Mouse (Mus musculus) MEL (cell line): ENCODE measurements around the gene Whamm. TPM values are rescaled to one million over a fixed set of nuclear protein-coding genes. Genes with fewer than 3 reads are reported as not detected.

Source experiments
- DNase-seq: peaks from one replicate; pipeline ENCODE4 v3.0.0; 2011; ENCODE audit warnings: low read depth, low spot score
- H3K27ac ChIP-seq: 2 replicates; pipeline ENCODE4 v1.5.1; 2012; ENCODE audit warnings: low read depth, mild to moderate bottlenecking, control low read depth, low read length, moderate library complexity; ENCODE audit not compliant: control insufficient read depth
- H3K27me3 ChIP-seq, 2 experiments: fragments of 150-350 bp in 1 of 2; sonication (generic) in 1 of 2; 2 replicates each; pipeline ENCODE4 v1.6.1; 2012; ENCODE audit warnings: low read length in 2 of 2, mild to moderate bottlenecking in 2 of 2, improper control_type of control experiment in 1 of 2, moderate library complexity in 1 of 2; ENCODE audit not compliant: insufficient read depth in 2 of 2, control insufficient read depth in 1 of 2
- H3K36me3 ChIP-seq, 2 experiments: 2 replicates each; pipeline ENCODE4 v1.6.1; 2012 to 2014; ENCODE audit warnings: low read length in 2 of 2, improper control_type of control experiment in 1 of 2, inconsistent platforms in 1 of 2, mild to moderate bottlenecking in 1 of 2; ENCODE audit not compliant: insufficient read depth in 2 of 2, control insufficient read depth in 1 of 2
- H3K4me1 ChIP-seq, 2 experiments: fragments of 150-350 bp in 1 of 2; sonication (generic) in 1 of 2; 2 replicates each; pipeline ENCODE4 v1.6.1; 2012; ENCODE audit warnings: low read length in 2 of 2, improper control_type of control experiment in 1 of 2, mild to moderate bottlenecking in 1 of 2; ENCODE audit not compliant: insufficient read depth in 2 of 2, control insufficient read depth in 1 of 2
- H3K4me3 ChIP-seq, 2 experiments: fragments of 150-350 bp in 1 of 2; sonication (generic) in 1 of 2; 2 replicates each; pipeline ENCODE4 v1.5.1; 2012; ENCODE audit warnings: low read depth in 2 of 2, low read length in 2 of 2, mild to moderate bottlenecking in 2 of 2, moderate library complexity in 2 of 2, control low read depth in 1 of 2, improper control_type of control experiment in 1 of 2; ENCODE audit not compliant: control insufficient read depth in 1 of 2, insufficient read depth in 1 of 2
- H3K79me2 ChIP-seq: 2 replicates; pipeline ENCODE4 v1.6.1; 2012; ENCODE audit warnings: mild to moderate bottlenecking, low read length, moderate library complexity; ENCODE audit not compliant: control insufficient read depth, poor library complexity, insufficient read depth
- H3K9ac ChIP-seq: 2 replicates; pipeline ENCODE4 v1.6.1; 2012; ENCODE audit warnings: low read depth, mild to moderate bottlenecking, control low read depth, low read length, moderate library complexity; ENCODE audit not compliant: control insufficient read depth, poor library complexity, severe bottlenecking
- H3K9me3 ChIP-seq: fragments of 150-350 bp; sonication (generic); replicated peaks from 2 replicates; pipeline ENCODE4 v1.6.1; 2012; ENCODE audit warnings: mild to moderate bottlenecking, low read length, improper control_type of control experiment, moderate library complexity; ENCODE audit not compliant: insufficient read depth
- CHD1 ChIP-seq: IDR thresholded peaks from 2 replicates; pipeline ENCODE4 v1.6.1; 2012; ENCODE audit warnings: low read depth, mild to moderate bottlenecking, inconsistent platforms, low read length, improper control_type of control experiment
- CTCF ChIP-seq, 3 experiments: IDR thresholded peaks in 2 of 3; conservative IDR thresholded peaks in 1 of 3; 2 replicates each; pipeline ENCODE4 v1.5.1; 2011 to 2012; ENCODE audit warnings: low read length in 3 of 3, low read depth in 2 of 3, mild to moderate bottlenecking in 2 of 3, improper control_type of control experiment in 1 of 3, inconsistent platforms in 1 of 3, mixed read lengths in 1 of 3, moderate library complexity in 1 of 3; ENCODE audit not compliant: control insufficient read depth in 1 of 3, insufficient read depth in 1 of 3, poor library complexity in 1 of 3, severe bottlenecking in 1 of 3
- ELF1 ChIP-seq: IDR thresholded peaks from 2 replicates; pipeline ENCODE4 v1.6.1; 2014; ENCODE audit warnings: low read depth, mild to moderate bottlenecking, inconsistent platforms, low read length, improper control_type of control experiment, moderate library complexity
- GATA1 ChIP-seq: IDR thresholded peaks from 2 replicates; pipeline ENCODE4 v1.6.1; 2011; ENCODE audit warnings: low read depth, low read length, improper control_type of control experiment
- HCFC1 ChIP-seq: IDR thresholded peaks from 2 replicates; pipeline ENCODE4 v1.6.1; 2012; ENCODE audit warnings: low read depth, mild to moderate bottlenecking, inconsistent platforms, low read length, improper control_type of control experiment, moderate library complexity
- MEF2A ChIP-seq: IDR thresholded peaks from 2 replicates; pipeline ENCODE4 v1.6.1; 2014; ENCODE audit warnings: low read depth, mild to moderate bottlenecking, inconsistent platforms, low read length, improper control_type of control experiment; ENCODE audit not compliant: poor library complexity, insufficient replicate concordance, severe bottlenecking; ENCODE audit errors: extremely low read depth
- MXI1 ChIP-seq: IDR thresholded peaks from 2 replicates; pipeline ENCODE4 v1.6.1; 2011; ENCODE audit warnings: mild to moderate bottlenecking, low read depth, low read length, improper control_type of control experiment
- MYB ChIP-seq: IDR thresholded peaks from 2 replicates; pipeline ENCODE4 v1.6.1; 2011; ENCODE audit warnings: mild to moderate bottlenecking, low read depth, low read length, improper control_type of control experiment
- MYC ChIP-seq: IDR thresholded peaks from 2 replicates; pipeline ENCODE4 v1.6.1; 2011; ENCODE audit warnings: low read depth, mild to moderate bottlenecking, low read length, improper control_type of control experiment, moderate library complexity
- NELFE ChIP-seq: IDR thresholded peaks from 2 replicates; pipeline ENCODE4 v1.6.1; 2011; ENCODE audit warnings: low read depth, low read length, improper control_type of control experiment
- RCOR1 ChIP-seq: IDR thresholded peaks from 2 replicates; pipeline ENCODE4 v1.6.1; 2012; ENCODE audit warnings: low read depth, mild to moderate bottlenecking, inconsistent platforms, low read length, improper control_type of control experiment
- SIN3A ChIP-seq: IDR thresholded peaks from 2 replicates; pipeline ENCODE4 v1.6.1; 2012; ENCODE audit warnings: low read length, improper control_type of control experiment, inconsistent platforms
- SMC3 ChIP-seq: IDR thresholded peaks from 2 replicates; pipeline ENCODE4 v1.6.1; 2011; ENCODE audit warnings: low read depth, low read length, improper control_type of control experiment
- UBTF ChIP-seq: IDR thresholded peaks from 2 replicates; pipeline ENCODE4 v1.6.1; 2012; ENCODE audit warnings: low read depth, mild to moderate bottlenecking, inconsistent platforms, low read length, improper control_type of control experiment, moderate library complexity, borderline replicate concordance; ENCODE audit not compliant: insufficient read depth
- USF1 ChIP-seq: IDR thresholded peaks from 2 replicates; pipeline ENCODE4 v1.6.1; 2014; ENCODE audit warnings: low read depth, mild to moderate bottlenecking, inconsistent platforms, low read length, improper control_type of control experiment, moderate library complexity
- USF2 ChIP-seq, 2 experiments: IDR thresholded peaks; 2 replicates each; pipeline ENCODE4 v1.6.1; 2011 to 2012; ENCODE audit warnings: improper control_type of control experiment in 2 of 2, low read length in 2 of 2, borderline replicate concordance in 1 of 2, inconsistent platforms in 1 of 2, low read depth in 1 of 2, mild to moderate bottlenecking in 1 of 2; ENCODE audit not compliant: insufficient read depth in 1 of 2
- ZC3H11A ChIP-seq: IDR thresholded peaks from 2 replicates; pipeline ENCODE4 v1.6.1; 2012; ENCODE audit warnings: low read depth, mild to moderate bottlenecking, inconsistent platforms, low read length, improper control_type of control experiment
- polyA plus RNA-seq, 2 experiments: library from polyadenylated mRNA; stranded (reverse) in 1 of 2; unstranded in 1 of 2; fragments of >175 nt in 1 of 2; fragments of >200 nt in 1 of 2; gene quantifications; 2 replicates each; pipeline versions ENCODE4 v1.2.1 to v1.2.4; 2012; ENCODE audit warnings: low replicate concordance in 2 of 2, low read depth in 1 of 2; ENCODE audit not compliant: insufficient read length in 2 of 2, insufficient read depth in 1 of 2, missing spikeins in 1 of 2
- total RNA-seq: library from RNA; depleted of rRNA; stranded (reverse); fragments of 300-350 nt; gene quantifications from 2 replicates; pipeline ENCODE4 v1.2.3, GENCODE M21; 2012

Whamm gene
- total and polyA plus RNA-seq, 3 experiments: 9.4 to 22.9 TPM; not detected in 1

DNA sequence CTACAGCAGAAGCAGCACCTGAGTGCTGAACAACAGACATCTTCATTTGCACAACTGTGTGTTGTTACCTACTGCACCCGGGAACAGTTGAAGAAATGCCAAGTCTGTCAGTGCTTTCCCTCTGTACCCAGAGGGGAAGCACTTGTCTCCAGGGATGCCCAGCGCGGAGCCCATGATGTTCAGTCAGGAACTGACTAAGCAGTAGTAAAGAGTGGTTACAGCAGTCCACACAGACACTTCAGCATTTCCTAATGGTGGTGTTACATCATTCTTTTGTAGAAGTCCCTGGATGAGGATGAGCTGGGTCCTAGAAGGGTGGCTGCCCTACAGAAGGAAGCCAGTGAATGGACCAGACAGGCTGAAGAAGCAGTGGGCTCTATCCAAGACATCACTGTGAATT, 6.8 kb downstream of the Whamm start:
- DNase-seq: no peak
- Histone ChIP-seq H3K27ac (no peak overlapping the region), H3K4me3 (no peak overlapping the region), H3K36me3 (peaks cover 8 to 29% of the 10 kb centered on the region in 2 experiments), H3K4me1 (peaks cover 5 to 10% of the 10 kb centered on the region in 2 experiments), H3K79me2 (peaks cover 14% of the 10 kb centered on the region; the same call in 1 of the 2 replicates), H3K27me3 (no peaks in the 10 kb centered on the region), H3K9me3 (no peaks in the 10 kb centered on the region), H3K9ac (no peak overlapping the region)
- TF ChIP-seq MYB (no peak), SMC3 (no peak), HCFC1 (no peak), MYC (no peak), ELF1 (no peak), CHD1 (no peak), SIN3A (no peak), ZC3H11A (no peak), RCOR1 (no peak), MXI1 (no peak), GATA1 (no peak)

DNA sequence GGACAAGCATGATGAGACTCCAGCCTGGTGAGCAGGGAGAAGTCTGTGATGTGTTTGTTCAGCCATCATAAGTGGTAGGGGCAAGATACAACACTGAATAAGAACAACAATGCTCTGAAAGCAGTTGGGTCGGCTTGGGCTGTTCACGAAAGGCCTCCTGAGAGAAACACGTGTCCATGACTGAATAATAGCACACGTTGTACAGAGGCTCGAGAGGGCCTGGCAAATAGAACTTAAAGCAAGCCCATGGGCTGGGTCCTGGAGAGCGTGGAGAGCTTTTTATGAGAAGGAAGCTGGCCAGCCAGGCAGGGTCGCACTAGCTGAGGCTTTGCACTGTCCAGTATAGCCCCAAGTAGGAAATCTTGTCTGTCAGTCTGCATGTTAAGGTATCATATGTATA, 7.3 kb downstream of the Whamm start:
- no peak for DNase-seq
- Histone ChIP-seq H3K4me3 (no peak overlapping the region), H3K9me3 (no peaks in the 10 kb centered on the region), H3K4me1 (peaks cover 3 to 5% of the 10 kb centered on the region in 2 experiments; a peak in 3 of 4 replicates), H3K79me2 (peaks cover 11% of the 10 kb centered on the region; the same call in 1 of the 2 replicates), H3K9ac (no peak overlapping the region), H3K36me3 (peaks cover 5 to 30% of the 10 kb centered on the region in 2 experiments), H3K27me3 (no peaks in the 10 kb centered on the region), H3K27ac (no peak overlapping the region)
- no peak for TF ChIP-seq USF2 (IDR thresholded peaks at IDR 0.05; ENCODE audit: borderline replicate concordance in 1 of 2, insufficient read depth in 1 of 2, low read depth in 1 of 2, low read length in 2 of 2)
- no peak for TF ChIP-seq UBTF
- TF ChIP-seq MYC: no peak
- no peak for TF ChIP-seq SIN3A
- no peak for TF ChIP-seq CTCF (IDR thresholded peaks at IDR 0.05 in 2 of 3, conservative IDR thresholded peaks at IDR 0.05 in 1 of 3; ENCODE audit: control insufficient read depth in 1 of 3, insufficient read depth in 1 of 3, low read depth in 2 of 3, low read length in 3 of 3, poor library complexity in 1 of 3, severe bottlenecking in 1 of 3)
- no peak for TF ChIP-seq USF1
- TF ChIP-seq ELF1: no peak
- no peak for TF ChIP-seq MXI1
- TF ChIP-seq SMC3: no peak
- TF ChIP-seq NELFE: no peak
- no peak for TF ChIP-seq MEF2A
